Mouse (Mus musculus) brain, embryonic 14.5 days (tissue): Measurements from ENCODE around the gene Pla2g4d. TPM values are rescaled to one million over a fixed set of nuclear protein-coding genes. Genes with fewer than 3 reads are reported as not detected.

Source experiments
- DNase-seq: peaks from one replicate; pipeline ENCODE4 v3.0.0-alpha.2; 2011; ENCODE audit warnings: low read depth
- CTCF ChIP-seq: fragments of 200-500 bp; IDR thresholded peaks from 2 replicates; pipeline ENCODE4 v1.5.1; 2012; ENCODE audit warnings: inconsistent platforms, mild to moderate bottlenecking, moderate library complexity, borderline replicate concordance; ENCODE audit not compliant: insufficient read depth, insufficient read length; ENCODE audit errors: extremely low read depth
- POLR2A ChIP-seq: fragments of 200-500 bp; IDR thresholded peaks from 2 replicates; pipeline ENCODE4 v1.6.1; 2012; ENCODE audit warnings: mild to moderate bottlenecking, inconsistent platforms, borderline replicate concordance; ENCODE audit not compliant: poor library complexity, insufficient read depth, insufficient read length, severe bottlenecking; ENCODE audit errors: extremely low read depth
- polyA plus RNA-seq: library from polyadenylated mRNA; depleted of rRNA; stranded (reverse); fragments of >200 nt; gene quantifications from 2 replicates; pipeline ENCODE4 v1.2.3, GENCODE M21; 2012; rRNA removed

Pla2g4d gene
- 0.03 TPM in 2 replicates for polyA plus RNA-seq

DNA sequence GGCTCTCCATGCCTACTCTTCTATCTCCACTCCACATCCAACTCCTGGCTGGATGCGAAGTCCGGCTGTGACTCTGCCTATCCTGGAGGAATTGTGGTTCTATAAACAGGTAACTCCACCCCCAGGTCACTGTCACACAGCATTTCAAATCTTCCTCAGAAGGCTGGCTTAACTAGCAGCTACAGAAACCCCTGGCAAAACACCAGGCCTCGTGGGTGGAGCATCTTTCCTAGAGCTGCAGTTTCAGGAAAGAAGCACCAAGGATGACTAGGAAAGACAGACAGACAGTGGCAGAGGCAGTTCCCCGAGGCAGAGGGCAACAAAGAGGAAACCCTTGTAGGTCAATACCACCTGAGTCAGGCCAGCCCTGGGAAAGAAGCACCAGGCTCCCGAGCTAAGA is at the start of gene Pla2g4d:
Gene Pla2g4d (minus strand): TSS at position 203 of the 400 bp plus-strand sequence.
- TF ChIP-seq POLR2A (no peak), CTCF (no peak)
- DNase-seq, result no peak

DNA sequence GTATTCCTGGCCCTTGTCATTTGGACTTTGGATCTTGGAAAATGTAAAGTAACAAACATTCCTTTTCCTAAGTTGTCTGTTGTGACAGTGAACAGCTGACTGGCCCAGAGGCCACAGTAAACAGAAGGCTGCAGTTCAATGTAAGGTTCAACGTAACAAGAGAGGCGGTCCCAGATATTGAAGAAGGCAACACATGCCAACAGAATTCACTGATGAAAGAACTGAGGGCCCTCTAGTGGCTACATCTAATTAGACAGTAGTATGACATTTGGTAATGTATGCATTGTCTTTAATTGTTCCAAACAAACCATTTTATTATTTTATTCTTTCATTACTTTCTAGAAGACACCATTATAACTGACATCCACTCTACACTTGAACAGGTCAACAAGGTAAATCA is 48.9 kb upstream of the Pla2g4d start:
- peak; percentile 7 for DNase-seq
- TF ChIP-seq CTCF, result no peak
- TF ChIP-seq POLR2A, result no peak

DNA sequence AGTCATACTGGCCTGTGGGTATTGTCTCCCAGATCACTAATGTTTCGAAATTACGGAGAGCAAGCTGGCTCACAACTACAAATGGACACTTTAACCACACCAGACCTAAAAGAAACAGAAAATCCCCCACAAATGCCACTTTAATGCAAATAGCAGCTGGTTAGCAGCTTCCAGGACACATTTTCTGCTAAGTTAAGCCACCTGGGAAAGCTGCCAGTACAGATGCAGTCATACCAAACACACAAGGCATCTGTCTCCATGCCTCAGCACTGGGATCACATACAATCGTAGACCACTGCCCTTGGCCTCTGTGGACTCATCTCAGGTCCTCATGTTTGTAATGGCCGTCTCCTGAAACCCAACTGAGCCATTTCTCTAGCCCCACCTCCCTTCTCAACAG is 42.6 kb upstream of the Pla2g4d start:
- TF ChIP-seq POLR2A (no peak), CTCF (no peak)
- no peak for DNase-seq

DNA sequence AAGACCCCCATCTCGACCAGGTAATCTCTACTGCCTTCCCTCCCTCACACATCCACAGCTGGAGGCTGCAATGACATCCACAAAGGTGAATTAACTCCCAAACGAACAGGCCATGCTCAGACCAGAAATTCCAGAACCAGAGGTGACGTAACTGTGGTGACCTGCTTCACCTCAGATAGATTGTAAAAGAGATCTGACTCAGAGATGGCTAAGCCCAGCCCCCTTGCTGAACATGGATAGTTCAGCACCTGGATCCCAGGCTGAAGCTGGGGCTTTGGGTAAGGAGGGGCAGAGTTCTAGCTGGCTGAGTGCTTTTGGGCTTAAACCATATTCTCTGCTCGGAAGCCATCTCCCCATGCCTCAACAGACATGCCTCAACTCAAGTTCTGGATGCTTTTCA is 26.1 kb upstream of the Pla2g4d start:
- TF ChIP-seq POLR2A (no peak), CTCF (no peak)
- DNase-seq, result no peak

GRCm38 (mm10) chr2:120314487-120314886 is 25.5 kb upstream of the Pla2g4d start:
- no peak for DNase-seq
- TF ChIP-seq POLR2A, result no peak
- TF ChIP-seq CTCF, result no peak

DNA sequence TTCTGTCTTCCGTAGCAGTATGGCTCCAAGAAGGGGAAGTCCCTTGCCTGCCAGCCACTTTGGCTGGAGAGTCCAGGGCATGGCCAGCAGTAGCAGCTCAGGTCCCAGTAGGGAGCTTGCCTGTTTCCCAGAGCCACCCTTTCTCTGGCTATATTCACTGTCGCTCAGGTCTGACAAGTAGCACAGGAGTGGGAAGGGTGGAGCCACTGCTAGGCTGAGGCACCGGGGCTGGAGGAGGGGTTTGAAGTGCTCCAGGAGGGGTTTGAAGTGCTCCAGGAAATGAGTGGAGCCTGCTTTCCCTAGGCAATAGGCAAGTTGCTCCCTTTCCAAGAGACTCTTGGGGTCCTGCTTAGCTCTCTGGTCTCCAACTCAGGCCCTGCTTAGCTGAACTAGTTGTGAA is 25.0 kb upstream of the Pla2g4d start, which contains the start of gene Pla2g4f:
Gene Pla2g4f (minus strand): TSS at position 190 of the 400 bp plus-strand sequence.
- TF ChIP-seq POLR2A, result no peak
- no peak for TF ChIP-seq CTCF
- no peak for DNase-seq

GRCm38 (mm10) chr2:120312276-120312825 is 23.4 kb upstream of the Pla2g4d start:
- DNase-seq, result no peak
- TF ChIP-seq POLR2A (no peak), CTCF (no peak)

DNA sequence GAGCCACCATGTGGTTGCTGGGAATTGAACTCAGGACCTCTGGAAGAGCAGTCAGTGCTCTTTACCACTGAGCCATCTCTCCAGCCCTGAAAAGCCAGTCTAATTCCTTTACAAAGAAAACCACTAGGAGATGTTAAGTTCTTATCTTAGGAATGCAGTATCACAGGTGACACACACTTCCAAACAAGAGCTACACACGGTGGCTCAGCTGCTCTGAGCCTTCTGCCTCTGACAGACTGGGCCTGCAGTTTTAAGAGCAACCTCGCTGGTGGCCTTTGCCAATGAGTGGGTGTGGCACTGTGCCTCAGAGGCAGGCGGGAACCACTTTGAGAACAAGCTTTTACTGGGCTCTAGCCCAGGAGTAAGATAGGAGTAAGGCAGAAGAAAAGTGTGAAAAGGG is 15.1 kb upstream of the Pla2g4d start:
- TF ChIP-seq CTCF (no peak), POLR2A (no peak)
- no peak for DNase-seq

- TF ChIP-seq POLR2A (no peak), CTCF (no peak)
These were observed 12.1 kb upstream of the Pla2g4d start for GRCm38 (mm10) chr2:120301076-120301475.

GRCm38 (mm10) chr2:120299866-120300265 is 10.9 kb upstream of the Pla2g4d start:
- no peak for DNase-seq
- no peak for TF ChIP-seq CTCF
- no peak for TF ChIP-seq POLR2A

More at GRCm38 (mm10) chr2:120301076-120301475, 12.1 kb upstream of the Pla2g4d start:
- DNase-seq, result no peak

DNA sequence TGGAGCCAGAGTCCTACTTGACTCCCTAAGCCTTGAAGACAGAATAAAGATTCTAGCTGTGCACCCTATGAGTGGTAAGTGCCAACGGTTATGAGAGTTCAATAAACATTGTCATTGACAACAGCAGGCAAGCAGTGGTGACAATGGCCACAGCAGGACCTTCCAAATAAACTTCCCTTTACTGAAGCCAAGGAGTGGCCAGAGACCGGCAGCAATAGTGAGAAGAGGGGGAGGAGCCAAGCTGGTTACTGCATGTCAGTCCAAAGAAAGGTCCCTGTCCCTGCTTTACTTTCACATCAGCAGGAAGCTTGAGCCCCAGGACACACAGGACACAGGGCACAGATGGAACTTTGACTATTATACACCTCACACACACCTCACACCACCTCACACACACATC is 7.2 kb upstream of the Pla2g4d start:
- DNase-seq, result no peak

GRCm38 (mm10) chr2:120291471-120292078 is 2.6 kb upstream of the Pla2g4d start:
- no peak for DNase-seq
- TF ChIP-seq CTCF (no peak), POLR2A (no peak)

More for the DNA sequence above, 7.2 kb upstream of the Pla2g4d start:
- TF ChIP-seq POLR2A, result no peak
- TF ChIP-seq CTCF, result no peak

DNA sequence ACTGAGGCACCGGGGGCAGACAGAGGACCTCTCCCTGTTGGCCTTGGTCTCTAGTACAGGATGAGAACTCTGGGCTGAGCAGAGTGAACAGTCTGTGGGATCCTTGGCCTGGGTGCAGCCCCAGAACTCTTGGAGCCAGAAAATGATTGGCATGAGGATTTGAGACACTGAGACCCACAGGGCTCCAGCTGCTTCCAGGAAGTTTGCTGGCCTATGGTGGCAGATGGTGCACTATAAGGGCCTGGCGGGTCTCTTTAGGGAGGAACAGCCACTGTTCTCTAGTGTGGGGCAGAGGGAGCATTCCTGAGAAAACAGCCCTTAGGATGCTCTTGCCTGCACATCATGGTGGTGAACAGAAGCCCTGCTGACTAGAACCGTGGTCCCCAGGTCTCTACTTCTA is 596 bp downstream of the Pla2g4d start:
- no peak for DNase-seq
- TF ChIP-seq POLR2A (no peak), CTCF (no peak)

DNA sequence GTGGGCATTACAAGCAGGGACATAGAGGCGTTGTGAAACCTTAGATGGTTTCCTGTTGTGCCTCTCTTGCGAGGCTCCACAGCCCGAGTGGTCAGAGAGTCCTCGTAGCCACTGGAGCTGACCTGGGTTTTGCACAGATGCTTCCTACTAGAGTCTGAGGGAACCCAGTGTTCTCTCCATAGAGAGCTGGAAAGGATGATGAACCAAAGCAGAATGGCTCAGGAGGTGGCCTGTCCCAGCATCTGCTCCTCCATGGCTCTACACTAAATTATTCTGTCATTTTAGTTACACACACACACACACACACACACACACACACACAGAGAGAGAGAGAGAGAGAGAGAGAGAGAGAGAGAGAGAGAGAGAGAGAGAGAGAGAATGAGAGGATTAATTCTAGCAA is 3.4 kb downstream of the Pla2g4d start:
- TF ChIP-seq POLR2A (no peak), CTCF (no peak)
- no peak for DNase-seq

GRCm38 (mm10) chr2:120284705-120285104 is 4.3 kb downstream of the Pla2g4d start:
- TF ChIP-seq CTCF, result no peak
- TF ChIP-seq POLR2A, result no peak
- DNase-seq, result no peak

- no peak for DNase-seq
- TF ChIP-seq CTCF (no peak), POLR2A (no peak)
These were observed 4.9 kb downstream of the Pla2g4d start for GRCm38 (mm10) chr2:120284094-120284493.
